Mouse (Mus musculus): ENCODE results near the gene Tbc1d2b. TPM values are rescaled to one million over a fixed set of nuclear protein-coding genes. Genes with fewer than 3 reads are reported as not detected.

The Tbc1d2b gene
- polyA plus RNA-seq, 1 experiment from 2014 or later: 4.3 TPM

- no peak for DNase-seq (ENCODE audit: low spot score)
- H3K27ac ChIP-seq (ENCODE audit: low read depth, low read length): no peak overlapping the region
- no peaks in the 10 kb centered on the region for H3K9me3 ChIP-seq (replicated peaks; ENCODE audit: control insufficient read depth, low read length)
- H3K4me3 ChIP-seq (ENCODE audit: low read depth, low read length): no peak overlapping the region
- H3K27me3 ChIP-seq (replicated peaks; ENCODE audit: control insufficient read depth, insufficient read depth, low read length): no peaks in the 10 kb centered on the region
- H3K4me2 ChIP-seq (ENCODE audit: low read length): no peak overlapping the region
- WGBS: 81% methylated on average over 10 of the region's 10 CpGs
- no peaks in the 10 kb centered on the region for H3K4me1 ChIP-seq (ENCODE audit: control insufficient read depth, insufficient read depth, low read length)
- ATAC-seq: no peak
- H3K36me3 ChIP-seq (ENCODE audit: control insufficient read depth, insufficient read depth, low read length): peaks cover 73% of the 10 kb centered on the region
- H3K9ac ChIP-seq (ENCODE audit: low read length): no peak overlapping the region
Observed at GRCm38 (mm10) chr9:90198531-90199449, 71.8 kb downstream of the Tbc1d2b start.

GRCm38 (mm10) chr9:90197866-90198383 lies 72.7 kb downstream of the Tbc1d2b start:
- 91% methylated on average over 7 of the region's 7 CpGs for WGBS
- Histone ChIP-seq H3K4me3 (ENCODE audit: low read depth, low read length) (no peak overlapping the region), H3K9me3 (replicated peaks; ENCODE audit: control insufficient read depth, low read length) (no peaks in the 10 kb centered on the region), H3K36me3 (ENCODE audit: control insufficient read depth, insufficient read depth, low read length) (peaks cover 80% of the 10 kb centered on the region), H3K4me1 (ENCODE audit: control insufficient read depth, insufficient read depth, low read length) (no peaks in the 10 kb centered on the region), H3K9ac (ENCODE audit: low read length) (no peak overlapping the region), H3K27me3 (replicated peaks; ENCODE audit: control insufficient read depth, insufficient read depth, low read length) (no peaks in the 10 kb centered on the region), H3K4me2 (ENCODE audit: low read length) (no peak overlapping the region), H3K27ac (ENCODE audit: low read depth, low read length) (no peak overlapping the region)
- no peak for DNase-seq (ENCODE audit: low spot score)
- ATAC-seq: no peak

GRCm38 (mm10) chr9:90197116-90197665 lies 73.4 kb downstream of the Tbc1d2b start:
- Histone ChIP-seq H3K27ac (ENCODE audit: low read depth, low read length) (no peak overlapping the region), H3K4me3 (ENCODE audit: low read depth, low read length) (no peak overlapping the region), H3K4me1 (ENCODE audit: control insufficient read depth, insufficient read depth, low read length) (no peaks in the 10 kb centered on the region), H3K36me3 (ENCODE audit: control insufficient read depth, insufficient read depth, low read length) (peaks cover 85% of the 10 kb centered on the region), H3K9me3 (replicated peaks; ENCODE audit: control insufficient read depth, low read length) (no peaks in the 10 kb centered on the region), H3K9ac (ENCODE audit: low read length) (no peak overlapping the region), H3K4me2 (ENCODE audit: low read length) (no peak overlapping the region), H3K27me3 (replicated peaks; ENCODE audit: control insufficient read depth, insufficient read depth, low read length) (no peaks in the 10 kb centered on the region)
- ATAC-seq (no peak), DNase-seq (ENCODE audit: low spot score) (no peak)
- WGBS: 88% methylated on average over 7 of the region's 7 CpGs

- H3K9me3 ChIP-seq (replicated peaks; ENCODE audit: control insufficient read depth, low read length): no peaks in the 10 kb centered on the region
- no peak overlapping the region for H3K27ac ChIP-seq (ENCODE audit: low read depth, low read length)
- no peak overlapping the region for H3K4me3 ChIP-seq (ENCODE audit: low read depth, low read length)
- peaks cover 88% of the 10 kb centered on the region for H3K36me3 ChIP-seq (ENCODE audit: control insufficient read depth, insufficient read depth, low read length)
- DNase-seq (ENCODE audit: low spot score) (no peak), ATAC-seq (no peak)
- H3K27me3 ChIP-seq (replicated peaks; ENCODE audit: control insufficient read depth, insufficient read depth, low read length): no peaks in the 10 kb centered on the region
- no peak overlapping the region for H3K4me2 ChIP-seq (ENCODE audit: low read length)
- 91% methylated on average over 7 of the region's 7 CpGs for WGBS
- no peaks in the 10 kb centered on the region for H3K4me1 ChIP-seq (ENCODE audit: control insufficient read depth, insufficient read depth, low read length)
- no peak overlapping the region for H3K9ac ChIP-seq (ENCODE audit: low read length)
Observed at GRCm38 (mm10) chr9:90196262-90196661, 74.3 kb downstream of the Tbc1d2b start.

- Histone ChIP-seq H3K4me3 (ENCODE audit: low read depth, low read length) (no peak overlapping the region), H3K4me2 (ENCODE audit: low read length) (no peak overlapping the region), H3K9me3 (replicated peaks; ENCODE audit: control insufficient read depth, low read length) (no peaks in the 10 kb centered on the region), H3K27ac (ENCODE audit: low read depth, low read length) (no peak overlapping the region), H3K36me3 (ENCODE audit: control insufficient read depth, insufficient read depth, low read length) (peaks cover 84% of the 10 kb centered on the region), H3K4me1 (ENCODE audit: control insufficient read depth, insufficient read depth, low read length) (no peaks in the 10 kb centered on the region), H3K27me3 (replicated peaks; ENCODE audit: control insufficient read depth, insufficient read depth, low read length) (no peaks in the 10 kb centered on the region), H3K9ac (ENCODE audit: low read length) (no peak overlapping the region)
- no peak for DNase-seq (ENCODE audit: low spot score)
- 81% methylated on average over 10 of the region's 10 CpGs for WGBS
- ATAC-seq: no peak
Observed at GRCm38 (mm10) chr9:90195000-90195399, 75.6 kb downstream of the Tbc1d2b start.

GRCm38 (mm10) chr9:90189391-90189790 lies 81.2 kb downstream of the Tbc1d2b start:
- ATAC-seq: no peak
- 79% methylated on average over 5 of the region's 5 CpGs for WGBS

GRCm38 (mm10) chr9:90188893-90189292 lies 81.7 kb downstream of the Tbc1d2b start:
- no peak overlapping the region for H3K4me2 ChIP-seq (ENCODE audit: low read length)
- no peak overlapping the region for H3K9ac ChIP-seq (ENCODE audit: low read length)
- no peak overlapping the region for H3K4me3 ChIP-seq (ENCODE audit: low read depth, low read length)
- ATAC-seq: no peak
- H3K36me3 ChIP-seq (ENCODE audit: control insufficient read depth, insufficient read depth, low read length): peaks cover 76% of the 10 kb centered on the region
- no peaks in the 10 kb centered on the region for H3K4me1 ChIP-seq (ENCODE audit: control insufficient read depth, insufficient read depth, low read length)
- no peak for DNase-seq (ENCODE audit: low spot score)
- 90% methylated on average over 4 of the region's 4 CpGs for WGBS
- H3K27ac ChIP-seq (ENCODE audit: low read depth, low read length): no peak overlapping the region
- no peaks in the 10 kb centered on the region for H3K27me3 ChIP-seq (replicated peaks; ENCODE audit: control insufficient read depth, insufficient read depth, low read length)
- H3K9me3 ChIP-seq (replicated peaks; ENCODE audit: control insufficient read depth, low read length): no peaks in the 10 kb centered on the region

More at GRCm38 (mm10) chr9:90189391-90189790, 81.2 kb downstream of the Tbc1d2b start:
- H3K9me3 ChIP-seq (replicated peaks; ENCODE audit: control insufficient read depth, low read length): no peaks in the 10 kb centered on the region
- no peaks in the 10 kb centered on the region for H3K27me3 ChIP-seq (replicated peaks; ENCODE audit: control insufficient read depth, insufficient read depth, low read length)
- DNase-seq (ENCODE audit: low spot score): no peak
- no peaks in the 10 kb centered on the region for H3K4me1 ChIP-seq (ENCODE audit: control insufficient read depth, insufficient read depth, low read length)
- H3K9ac ChIP-seq (ENCODE audit: low read length): no peak overlapping the region
- no peak overlapping the region for H3K4me3 ChIP-seq (ENCODE audit: low read depth, low read length)
- no peak overlapping the region for H3K27ac ChIP-seq (ENCODE audit: low read depth, low read length)
- H3K36me3 ChIP-seq (ENCODE audit: control insufficient read depth, insufficient read depth, low read length): peaks cover 81% of the 10 kb centered on the region
- no peak overlapping the region for H3K4me2 ChIP-seq (ENCODE audit: low read length)

GRCm38 (mm10) chr9:90185356-90185910 lies 85.2 kb downstream of the Tbc1d2b start:
- H3K27ac ChIP-seq (ENCODE audit: low read depth, low read length): no peak overlapping the region
- no peak overlapping the region for H3K9ac ChIP-seq (ENCODE audit: low read length)
- DNase-seq (ENCODE audit: low spot score) (no peak), ATAC-seq (no peak)
- no peaks in the 10 kb centered on the region for H3K27me3 ChIP-seq (replicated peaks; ENCODE audit: control insufficient read depth, insufficient read depth, low read length)
- 89% methylated on average over 8 of the region's 8 CpGs for WGBS
- H3K4me1 ChIP-seq (ENCODE audit: control insufficient read depth, insufficient read depth, low read length): no peaks in the 10 kb centered on the region
- peaks cover 52% of the 10 kb centered on the region for H3K36me3 ChIP-seq (ENCODE audit: control insufficient read depth, insufficient read depth, low read length)
- H3K9me3 ChIP-seq (replicated peaks; ENCODE audit: control insufficient read depth, low read length): no peaks in the 10 kb centered on the region
- no peak overlapping the region for H3K4me2 ChIP-seq (ENCODE audit: low read length)
- H3K4me3 ChIP-seq (ENCODE audit: low read depth, low read length): no peak overlapping the region
